Mouse (Mus musculus) frontal cortex, adult (tissue): ENCODE measurements at regions not wholly inside any gene's neighbourhood (a gene's known extent, or its start where the extent isn't known, plus 50 kb on each side); places are given as distances from the start of the nearest gene placed in this dataset.

ENCODE experiments used
- ATAC-seq: cut with Nextera tagmentation; 2 replicates; pipeline ENCODE4 v1.9.2; 2017; ENCODE audit warnings: mild to moderate bottlenecking, moderate library complexity, mixed read lengths; ENCODE audit not compliant: low TSS enrichment

- ATAC-seq, result no peak
These were observed 71.1 kb upstream of the Hif1a start for GRCm38 (mm10) chr12:73830122-73830521.

GRCm38 (mm10) chr12:73830551-73831203 is 70.5 kb upstream of the Hif1a start:
- ATAC-seq, result no peak

GRCm38 (mm10) chr12:73831204-73831595 is 70.0 kb upstream of the Hif1a start:
- no peak for ATAC-seq

- ATAC-seq, result peak; percentile 57; the same call in 1 of the 2 replicates
These were observed 69.4 kb upstream of the Hif1a start for GRCm38 (mm10) chr12:73831637-73832385.

- no peak for ATAC-seq
These were observed 68.4 kb upstream of the Hif1a start for GRCm38 (mm10) chr12:73832789-73833188.

GRCm38 (mm10) chr12:73836132-73836531 is 65.0 kb upstream of the Hif1a start:
- no peak for ATAC-seq

- ATAC-seq, result no peak
These were observed 64.1 kb upstream of the Hif1a start for GRCm38 (mm10) chr12:73837036-73837435.

GRCm38 (mm10) chr12:73837921-73838320 is 63.3 kb upstream of the Hif1a start:
- ATAC-seq, result no peak

GRCm38 (mm10) chr12:73838330-73838729 is 62.8 kb upstream of the Hif1a start:
- ATAC-seq, result no peak

- ATAC-seq, result no peak
These were observed 59.0 kb upstream of the Hif1a start for GRCm38 (mm10) chr12:73842000-73842675.

- no peak for ATAC-seq
These were observed 56.4 kb upstream of the Hif1a start for GRCm38 (mm10) chr12:73844782-73845181.

GRCm38 (mm10) chr12:73846672-73847071 is 54.5 kb upstream of the Hif1a start:
- no peak for ATAC-seq

GRCm38 (mm10) chr12:73847336-73847735 is 53.8 kb upstream of the Hif1a start:
- peak; percentile 27; the same call in 1 of the 2 replicates for ATAC-seq

GRCm38 (mm10) chr12:73850831-73851230 is 50.3 kb upstream of the Hif1a start:
- ATAC-seq, result no peak
